Mouse (Mus musculus) hindbrain, postnatal 0 days (tissue): Measurements from ENCODE around the gene Mapk1ip1. TPM values are rescaled to one million over a fixed set of nuclear protein-coding genes. Genes with fewer than 3 reads are reported as not detected.

Experiments
- ATAC-seq: fragments of 200-750 bp; cut with Nextera tagmentation; 2 replicates; pipeline ENCODE4 v1.8.0; 2017; ENCODE audit warnings: mild to moderate bottlenecking, moderate TSS enrichment, moderate library complexity
- DNase-seq: peaks from one replicate; pipeline ENCODE4 v3.0.0-alpha.2; 2015; ENCODE audit warnings: low spot score
- H3K27ac ChIP-seq: fragments of 300-500 bp; sonication (generic); 2 replicates; pipeline ENCODE4 v1.5.1; 2014; ENCODE audit warnings: mild to moderate bottlenecking
- H3K27me3 ChIP-seq: fragments of 300-500 bp; sonication (generic); 2 replicates; pipeline ENCODE4 v1.6.1; 2014; ENCODE audit warnings: low read length, mixed read lengths; ENCODE audit not compliant: insufficient read depth
- H3K36me3 ChIP-seq: fragments of 300-500 bp; sonication (generic); 2 replicates; pipeline ENCODE4 v1.6.1; 2014; ENCODE audit warnings: low read length, mixed read lengths; ENCODE audit not compliant: insufficient read depth
- H3K4me1 ChIP-seq: fragments of 300-500 bp; sonication (generic); 2 replicates; pipeline ENCODE4 v1.6.1; 2014; ENCODE audit warnings: antibody characterized with exemption, low read length, mixed read lengths; ENCODE audit not compliant: insufficient read depth
- H3K4me2 ChIP-seq: fragments of 300-500 bp; sonication (generic); 2 replicates; pipeline ENCODE4 v1.6.1; 2014; ENCODE audit warnings: low read depth, mild to moderate bottlenecking, low read length, moderate library complexity, mixed read lengths
- H3K4me3 ChIP-seq: fragments of 300-500 bp; sonication (generic); 2 replicates; pipeline ENCODE4 v1.5.1; 2014; ENCODE audit warnings: low read length
- H3K9ac ChIP-seq: fragments of 300-500 bp; sonication (generic); replicated peaks from 2 replicates; pipeline ENCODE4 v1.6.1; 2014; ENCODE audit warnings: mild to moderate bottlenecking, low read length, moderate library complexity, mixed read lengths
- H3K9me3 ChIP-seq: fragments of 300-500 bp; sonication (generic); 2 replicates; pipeline ENCODE4 v1.6.1; 2016; ENCODE audit warnings: low read length, mixed read lengths
- CTCF ChIP-seq: IDR thresholded peaks from 2 replicates; pipeline ENCODE4 v1.5.1; 2016; ENCODE audit warnings: antibody characterized with exemption, control low read depth, low read depth
- WGBS: fragments of 180-500 bp; shearing (Covaris S2); extraction: QIAGEN DNeasy Blood & Tissue Kit; methylation state at CpG from one replicate; pipeline ENCODE4 v1.1.7; 2014; 5-methylcytosine and 5-hydroxymethylcytosine counted together
- polyA plus RNA-seq: library from polyadenylated mRNA; unstranded; fragments of >200 nt; fragmentation: Nextera tagmentation; extraction: Ambion mirVana; gene quantifications from 2 replicates; pipeline ENCODE4 v1.2.1, GENCODE M21; 2015
- total RNA-seq: library from RNA; depleted of rRNA; stranded (reverse); fragments of >200 nt; gene quantifications from 2 replicates; pipeline ENCODE4 v1.2.3, GENCODE M21; 2014

Mapk1ip1 gene
- total and polyA plus RNA-seq, 2 experiments from 2014 or later = 30.6 to 46.1 TPM

GRCm38 (mm10) chr7:138848028-138848920, 2.2 kb upstream of the Mapk1ip1 start:
- DNase-seq (no peak), ATAC-seq (no peak)
- H3K4me2 ChIP-seq = peak overlapping the region; percentile 97
- WGBS = 76% methylated on average over 7 of the region's 7 CpGs
- no peaks in the 10 kb centered on the region for H3K9me3 ChIP-seq
- peaks cover 32% of the 10 kb centered on the region for H3K4me1 ChIP-seq
- no peaks in the 10 kb centered on the region for H3K27me3 ChIP-seq
- H3K9ac ChIP-seq = no peak overlapping the region
- H3K4me3 ChIP-seq = peak overlapping the region; percentile 97; the same call in 1 of the 2 replicates
- no peak overlapping the region for H3K27ac ChIP-seq
- peaks cover under 1% of the 10 kb centered on the region; the same call in 1 of the 2 replicates for H3K36me3 ChIP-seq
- TF ChIP-seq CTCF = no peak

- Histone ChIP-seq H3K27ac (peak overlapping the region; percentile 98; the same call in 1 of the 2 replicates), H3K4me3 (peak overlapping the region; percentile 97), H3K27me3 (no peaks in the 10 kb centered on the region), H3K9ac (peak overlapping the region; percentile 96), H3K4me1 (peaks cover 32% of the 10 kb centered on the region), H3K4me2 (peak overlapping the region; percentile 97), H3K9me3 (no peaks in the 10 kb centered on the region), H3K36me3 (no peaks in the 10 kb centered on the region; the same call in 1 of the 2 replicates)
- DNase-seq (no peak), ATAC-seq (no peak)
- TF ChIP-seq CTCF = no peak
- WGBS = 42% methylated on average over 13 of the region's 13 CpGs
Observed at GRCm38 (mm10) chr7:138847316-138848027, 1.4 kb upstream of the Mapk1ip1 start.

GRCm38 (mm10) chr7:138846502-138846991, 474 bp upstream of the Mapk1ip1 start:
- H3K27ac ChIP-seq = peak overlapping the region; percentile 98
- no peaks in the 10 kb centered on the region for H3K27me3 ChIP-seq
- H3K4me1 ChIP-seq = peaks cover 32% of the 10 kb centered on the region
- WGBS = 0% methylated on average over 42 of the region's 61 CpGs
- TF ChIP-seq CTCF = no peak
- no peaks in the 10 kb centered on the region for H3K9me3 ChIP-seq
- peak overlapping the region; percentile 97 for H3K4me2 ChIP-seq
- peak overlapping the region; percentile 96 for H3K9ac ChIP-seq
- no peaks in the 10 kb centered on the region for H3K36me3 ChIP-seq
- peak; percentile 73 for ATAC-seq
- peak overlapping the region; percentile 97 for H3K4me3 ChIP-seq
- DNase-seq = no peak

GRCm38 (mm10) chr7:138845111-138845510, 962 bp downstream of the Mapk1ip1 start:
- peak overlapping the region; percentile 96; the same call in 1 of the 2 replicates for H3K9ac ChIP-seq
- H3K4me3 ChIP-seq = peak overlapping the region; percentile 97
- ATAC-seq (no peak), DNase-seq (no peak)
- peak overlapping the region; percentile 98; the same call in 1 of the 2 replicates for H3K27ac ChIP-seq
- 48% methylated on average over 8 of the region's 8 CpGs for WGBS
- peaks cover 32% of the 10 kb centered on the region for H3K4me1 ChIP-seq
- no peak for TF ChIP-seq CTCF
- H3K27me3 ChIP-seq = no peaks in the 10 kb centered on the region
- H3K4me2 ChIP-seq = peak overlapping the region; percentile 97
- no peaks in the 10 kb centered on the region for H3K9me3 ChIP-seq
- no peaks in the 10 kb centered on the region for H3K36me3 ChIP-seq

- no peaks in the 10 kb centered on the region for H3K27me3 ChIP-seq
- DNase-seq (no peak), ATAC-seq (no peak)
- H3K4me2 ChIP-seq = peak overlapping the region; percentile 97
- H3K27ac ChIP-seq = no peak overlapping the region
- no peak for TF ChIP-seq CTCF
- WGBS = 79% methylated on average over 4 of the region's 4 CpGs
- peaks cover 30% of the 10 kb centered on the region for H3K4me1 ChIP-seq
- no peak overlapping the region for H3K9ac ChIP-seq
- H3K9me3 ChIP-seq = no peaks in the 10 kb centered on the region
- no peaks in the 10 kb centered on the region for H3K36me3 ChIP-seq
- no peak overlapping the region for H3K4me3 ChIP-seq
Observed at GRCm38 (mm10) chr7:138843421-138843820, 2.7 kb downstream of the Mapk1ip1 start.

- Histone ChIP-seq H3K36me3 (no peaks in the 10 kb centered on the region), H3K4me3 (no peak overlapping the region), H3K9me3 (no peaks in the 10 kb centered on the region), H3K27me3 (no peaks in the 10 kb centered on the region), H3K4me2 (no peak overlapping the region), H3K9ac (no peak overlapping the region), H3K27ac (no peak overlapping the region), H3K4me1 (peaks cover 19% of the 10 kb centered on the region)
- DNase-seq = no peak
- ATAC-seq = no peak
- TF ChIP-seq CTCF = no peak
- WGBS = 69% methylated on average over 3 of the region's 3 CpGs
Observed at GRCm38 (mm10) chr7:138841436-138842151, 4.5 kb downstream of the Mapk1ip1 start.
